Mouse (Mus musculus) testis, postnatal 14 days (tissue): ENCODE measurements around the gene Wdr4.
"Not testable (repeated sequence)": the region's sequence is repeated elsewhere in the genome, so short reads cannot be mapped to it uniquely, and the experiment has no call there.

Source experiments
- DNase-seq: peaks from one replicate; pipeline ENCODE4 v3.0.0; 2021; ENCODE audit warnings: low spot score

The Wdr4 gene

DNA sequence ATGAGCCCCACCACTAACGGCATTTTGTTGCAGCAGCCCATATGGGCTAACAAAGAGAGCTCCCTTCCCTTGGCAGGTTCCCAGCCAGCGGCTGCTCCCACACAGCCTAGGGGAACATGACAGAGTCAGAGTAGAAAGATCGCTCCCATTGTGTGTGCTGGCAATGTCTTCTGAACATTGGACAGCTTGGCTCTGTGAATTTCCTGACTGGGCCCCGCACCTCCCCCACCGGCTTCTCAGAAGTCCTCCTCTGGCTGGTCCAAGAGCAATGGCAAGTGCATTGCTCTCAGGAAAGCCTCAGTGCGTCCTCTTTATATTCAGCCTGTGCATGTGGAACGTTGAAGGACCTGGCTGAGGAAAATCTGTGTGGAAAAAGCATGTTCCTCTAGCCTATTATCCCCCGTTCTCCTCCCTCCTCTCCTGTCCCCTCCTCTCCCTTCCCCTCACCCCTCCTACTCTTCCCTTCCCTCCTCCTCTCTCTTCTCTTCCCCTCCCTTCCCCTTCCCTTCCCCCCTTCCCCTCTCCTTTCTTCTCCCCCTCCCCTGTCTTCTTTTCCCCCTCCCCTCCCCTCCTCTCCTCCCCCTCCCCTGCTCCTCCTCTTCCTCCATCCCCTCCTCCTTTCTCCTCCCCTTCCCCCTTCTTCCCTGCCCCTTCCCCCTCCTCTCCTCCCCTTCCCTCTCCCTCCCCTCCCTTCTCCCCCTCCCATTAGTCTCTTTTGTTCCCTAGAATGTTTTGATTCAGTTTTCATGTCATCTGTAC, 16.3 kb upstream of the Wdr4 start:
- DNase-seq: peak; percentile 57

DNA sequence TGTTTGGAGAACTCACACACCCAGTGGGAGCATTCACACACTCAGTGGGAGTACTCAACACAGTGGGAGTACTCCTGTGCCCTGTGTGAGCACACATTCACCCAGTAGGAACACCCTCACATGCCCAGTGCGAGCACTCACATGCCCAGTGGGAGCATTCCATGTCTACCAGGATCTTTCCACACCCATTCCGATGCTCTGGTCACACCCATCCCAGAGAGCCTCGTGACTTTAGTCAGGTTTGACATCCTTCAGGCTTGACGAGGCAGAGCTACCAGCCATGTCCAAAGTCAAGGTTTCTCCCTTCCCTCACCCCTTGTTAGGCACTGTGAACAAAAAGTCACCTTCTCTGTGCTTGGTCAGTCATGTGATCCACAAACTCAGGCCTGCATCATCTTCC, 15.6 kb upstream of the Wdr4 start:
- no peak for DNase-seq

DNA sequence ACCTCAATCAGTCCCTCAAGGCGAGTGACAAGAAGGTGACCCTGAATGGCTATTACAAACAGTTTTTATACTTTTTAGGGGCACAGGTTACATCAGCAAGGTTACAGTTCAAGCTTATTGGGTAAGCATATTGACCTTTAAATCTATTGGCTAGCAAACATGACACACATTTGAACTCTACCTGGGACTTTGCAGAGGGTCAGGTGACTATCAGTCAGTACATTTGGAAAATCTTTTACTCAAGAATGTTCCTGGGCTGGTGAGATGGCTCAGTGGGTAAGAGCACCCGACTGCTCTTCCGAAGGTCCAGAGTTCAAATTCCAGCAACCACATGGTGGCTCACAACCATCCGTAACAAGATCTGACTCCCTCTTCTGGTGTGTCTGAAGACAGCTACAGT, 12.6 kb upstream of the Wdr4 start:
- DNase-seq: not testable (repeated sequence)

DNA sequence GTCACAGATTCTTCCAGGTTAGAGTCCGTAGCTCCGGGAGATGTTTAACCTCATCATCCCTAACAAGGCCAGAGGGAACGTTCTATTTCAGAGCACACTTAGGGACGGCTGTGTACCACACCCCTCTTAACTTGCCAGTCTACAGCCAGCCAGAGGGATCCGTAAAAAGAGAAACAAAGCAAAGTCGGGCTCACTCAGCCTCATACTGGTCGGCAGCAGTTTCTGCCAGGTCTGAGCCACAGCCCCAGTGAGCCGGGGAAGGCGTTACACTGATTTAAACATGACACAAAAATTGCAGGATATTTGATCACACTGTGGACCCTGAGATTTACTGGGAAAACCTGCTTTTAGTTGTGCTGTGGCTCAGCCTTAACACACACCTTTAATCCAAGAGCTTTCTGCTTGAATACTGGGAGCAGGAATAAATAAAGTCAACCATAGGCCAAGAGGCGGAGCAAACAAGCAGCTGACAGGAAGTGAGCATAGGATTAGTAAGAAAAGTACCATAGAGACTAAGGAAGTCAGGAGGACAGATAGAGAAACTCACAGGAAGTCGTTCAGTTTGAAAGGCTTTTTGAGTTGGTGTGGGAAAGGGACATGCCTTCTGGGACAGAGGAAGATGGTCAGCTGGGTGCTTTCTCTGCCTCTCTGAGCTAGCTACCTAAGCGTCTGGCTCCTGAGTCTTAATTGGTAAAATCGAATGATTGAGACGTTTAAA, 11.8 kb upstream of the Wdr4 start:
- DNase-seq: no peak

DNA sequence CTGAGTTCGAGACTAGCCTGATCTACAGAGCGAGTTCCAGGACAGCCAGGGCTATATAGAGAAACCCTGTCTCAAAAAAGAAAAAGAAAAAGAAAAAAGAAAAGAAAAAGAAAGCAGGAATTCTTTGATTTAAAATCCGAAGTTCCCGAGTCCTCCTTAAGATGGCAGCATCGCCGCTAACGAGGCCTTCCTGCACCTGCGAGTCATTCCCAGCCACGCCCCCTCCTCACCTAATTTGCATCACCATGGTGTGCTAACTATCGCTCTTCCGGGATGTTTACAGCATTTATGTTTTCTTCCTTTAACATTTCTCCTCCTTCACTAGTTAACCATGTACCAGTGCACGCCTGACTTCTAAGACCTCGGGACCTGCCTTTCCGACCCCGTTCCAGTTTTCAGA, 9.5 kb upstream of the Wdr4 start:
- no peak for DNase-seq

DNA sequence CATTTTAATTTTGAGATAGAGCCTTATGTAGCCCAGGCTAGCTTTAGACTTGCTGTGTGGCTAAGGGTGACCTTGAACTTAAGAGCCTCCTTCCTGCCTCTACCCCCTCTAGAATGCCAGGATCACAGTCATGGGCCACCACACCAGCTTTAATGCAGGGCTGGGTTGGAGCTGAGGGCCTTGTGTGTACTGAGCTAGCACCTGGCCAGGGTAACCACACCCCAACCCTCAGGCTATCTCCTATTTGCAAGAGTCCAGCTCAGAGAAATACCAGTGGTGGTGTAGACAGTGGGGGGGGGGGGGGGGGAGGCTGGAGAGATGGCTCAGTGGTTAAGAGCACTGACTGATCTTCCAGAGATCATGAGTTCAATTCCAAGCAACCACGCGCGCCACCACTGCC, 6.0 kb upstream of the Wdr4 start:
- no peak for DNase-seq

DNA sequence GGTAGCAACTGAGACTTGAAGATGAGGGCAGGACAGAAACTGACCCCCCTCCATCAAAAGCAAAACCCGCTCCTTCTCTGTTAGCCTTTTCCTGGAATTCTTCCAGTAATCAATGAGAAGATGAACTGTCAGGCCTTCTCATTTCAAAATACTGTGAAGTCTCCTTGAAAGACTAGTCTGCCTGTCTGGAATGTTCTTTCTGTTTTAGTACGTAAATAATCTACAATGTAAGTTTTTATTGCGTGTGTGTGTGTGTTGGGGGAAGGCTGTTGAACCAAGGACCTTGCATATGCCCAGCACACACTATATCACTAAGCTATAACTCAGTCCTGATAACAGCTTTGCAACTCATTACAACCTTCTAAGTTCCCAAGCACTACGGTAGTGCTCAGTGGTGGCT, 5.3 kb upstream of the Wdr4 start:
- DNase-seq: no peak

DNA sequence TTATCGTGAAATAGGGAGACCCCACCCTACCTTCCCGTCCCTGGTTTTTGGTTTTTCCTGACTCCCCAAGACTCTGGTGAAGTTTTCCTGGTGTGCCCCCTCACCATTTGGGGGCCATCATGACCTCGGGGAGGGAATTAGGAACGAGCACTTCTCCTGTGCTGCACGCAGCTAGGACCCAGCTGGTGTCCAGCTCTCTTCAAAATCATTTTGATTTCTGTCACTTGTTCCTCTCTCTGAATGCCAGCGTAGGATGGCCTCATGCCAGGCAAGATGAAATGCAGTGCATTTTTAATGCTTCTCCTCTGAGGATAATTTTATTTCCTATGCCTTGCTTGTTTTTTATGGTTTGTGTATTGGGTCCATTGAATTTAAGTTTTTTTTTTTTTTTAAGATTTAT, 2.2 kb upstream of the Wdr4 start:
- DNase-seq: no peak

DNA sequence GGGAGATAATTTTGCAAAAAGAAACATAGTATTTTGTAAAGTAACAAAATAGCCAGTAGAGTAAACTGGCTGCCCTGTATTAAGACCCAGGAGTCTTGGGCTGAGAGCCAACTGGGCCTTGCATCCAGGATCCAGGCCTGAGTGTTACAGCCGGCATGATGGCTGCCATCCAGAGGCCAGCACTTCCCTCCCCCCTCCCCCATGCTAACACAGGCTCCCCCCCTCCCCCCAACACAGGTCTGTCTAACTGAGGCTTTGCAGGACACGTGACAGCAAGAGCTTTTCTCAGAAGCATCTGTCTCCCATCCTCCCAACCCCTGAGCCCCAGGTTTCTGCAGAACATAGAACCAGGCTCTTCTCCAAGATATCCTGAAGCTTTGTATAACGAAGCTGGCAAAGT, 1.1 kb upstream of the Wdr4 start:
- DNase-seq: peak; percentile 80

DNA sequence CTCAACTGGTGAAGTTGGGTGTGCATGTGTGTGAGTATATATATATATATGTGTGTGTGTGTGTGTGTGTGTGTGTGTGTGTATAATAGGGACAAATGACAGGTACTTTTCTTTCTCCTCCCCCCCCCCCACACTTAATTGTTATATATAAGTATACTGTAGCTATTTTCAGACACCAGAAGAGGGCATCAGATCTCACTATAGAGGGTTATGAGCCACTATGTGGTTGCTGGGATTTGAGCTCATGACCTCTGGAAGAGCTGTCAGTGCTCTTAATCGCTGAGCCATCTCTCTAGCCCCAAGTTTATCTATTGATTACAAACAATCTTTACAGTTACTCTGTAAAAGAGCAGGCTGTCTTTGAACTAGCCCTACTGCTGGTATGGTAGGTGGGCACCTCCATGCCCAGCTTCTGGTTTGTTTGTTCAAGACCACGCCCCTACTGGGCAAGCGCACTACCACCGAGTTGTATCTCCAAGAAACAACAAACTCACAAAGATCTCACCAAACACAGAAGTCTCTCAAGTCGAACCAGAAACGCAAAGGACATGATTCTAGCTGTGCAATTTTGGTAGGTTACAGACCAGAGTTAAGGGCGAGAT, 335 bp downstream of the Wdr4 start:
- no peak for DNase-seq

DNA sequence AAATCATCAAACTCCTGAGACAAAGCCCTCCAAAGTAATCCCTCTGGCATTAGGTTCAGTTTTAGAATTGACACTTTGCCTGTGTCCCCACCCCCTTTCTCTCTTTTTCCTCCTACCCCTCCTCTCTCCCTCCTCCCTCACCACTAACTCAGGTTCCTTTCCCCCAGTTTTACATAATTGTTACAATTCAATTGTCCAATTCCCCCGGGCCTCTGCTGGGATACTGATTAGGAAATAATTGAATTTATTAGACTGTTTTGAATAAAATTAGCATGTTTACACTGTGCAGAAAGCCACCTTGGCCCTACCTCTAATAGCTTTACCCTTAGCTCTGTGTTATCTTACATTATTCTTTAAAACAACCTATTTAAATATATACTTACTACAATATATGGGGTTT, 5.1 kb downstream of the Wdr4 start:
- DNase-seq: no peak

DNA sequence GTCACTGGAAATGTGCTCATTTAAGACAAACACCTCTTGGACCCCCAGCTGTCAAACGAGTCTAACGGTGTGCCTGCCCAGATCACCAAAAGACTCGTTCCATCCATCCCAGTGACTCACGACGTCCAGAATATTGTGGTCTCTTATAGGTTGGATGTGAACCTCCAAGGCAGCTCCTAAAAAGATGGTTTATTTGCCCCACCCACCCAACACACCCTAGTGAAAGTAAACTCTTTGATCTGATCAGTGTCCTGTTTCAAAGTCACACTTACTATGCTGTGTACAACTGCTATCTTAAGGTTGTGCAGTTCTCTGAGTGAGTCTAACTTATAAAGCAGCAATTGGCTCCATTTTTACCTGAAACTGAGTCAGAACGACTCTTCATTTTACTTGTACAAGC, 7.2 kb downstream of the Wdr4 start:
- DNase-seq: no peak

DNA sequence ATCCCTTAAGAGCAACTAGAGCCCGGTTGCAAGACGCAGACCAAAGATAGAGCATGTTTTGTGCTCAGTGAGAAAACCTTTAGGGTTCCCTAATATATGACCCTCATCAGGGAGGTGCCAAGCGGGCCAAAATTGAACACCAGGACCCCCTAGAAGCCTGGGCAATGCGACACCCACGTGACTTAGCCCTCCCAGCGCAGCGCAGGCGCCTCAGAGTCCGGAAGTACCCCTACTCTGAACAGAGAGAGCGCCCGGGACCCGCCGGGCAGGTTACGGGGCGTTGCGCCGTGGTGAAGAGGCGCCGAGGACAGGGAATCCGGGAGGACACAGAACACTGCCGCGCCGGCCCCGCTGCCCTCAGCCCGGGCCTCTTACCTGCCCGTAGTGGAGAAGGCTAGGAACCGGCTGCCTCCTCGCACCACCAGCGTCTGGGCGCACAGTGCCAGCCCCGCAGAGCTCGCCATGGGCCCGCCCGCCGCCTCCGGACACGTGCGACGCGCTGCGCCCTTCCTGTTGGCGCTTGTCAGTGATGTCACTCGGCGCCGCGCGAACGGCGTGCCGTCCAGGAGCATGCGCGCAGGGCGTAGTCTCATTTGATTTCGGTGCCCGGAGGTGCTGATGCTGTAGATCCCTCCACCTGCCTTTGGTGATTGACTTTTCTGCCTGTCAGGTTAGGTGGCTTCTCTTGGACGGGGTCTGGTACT, 7.8 kb downstream of the Wdr4 start:
- peak; percentile 88 for DNase-seq

DNA sequence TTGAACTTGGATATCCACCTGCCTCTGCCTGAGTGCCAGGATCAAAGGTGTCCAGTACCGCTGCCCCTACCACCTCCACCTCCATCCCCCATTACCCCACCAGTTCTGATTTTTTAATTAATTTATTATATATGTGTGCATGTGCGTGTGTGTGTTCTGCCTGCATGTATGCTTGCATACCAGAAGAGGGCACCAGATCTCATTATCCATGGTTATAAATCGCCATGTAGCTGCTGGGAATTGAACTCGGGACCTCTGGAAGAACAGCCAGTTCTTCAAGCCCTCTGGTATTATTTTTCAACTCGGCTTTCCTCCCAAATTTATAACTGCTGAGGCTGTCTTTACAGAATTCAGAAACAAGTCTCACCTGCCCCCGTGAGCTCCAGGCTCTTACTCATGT, 8.8 kb downstream of the Wdr4 start:
- no peak for DNase-seq

DNA sequence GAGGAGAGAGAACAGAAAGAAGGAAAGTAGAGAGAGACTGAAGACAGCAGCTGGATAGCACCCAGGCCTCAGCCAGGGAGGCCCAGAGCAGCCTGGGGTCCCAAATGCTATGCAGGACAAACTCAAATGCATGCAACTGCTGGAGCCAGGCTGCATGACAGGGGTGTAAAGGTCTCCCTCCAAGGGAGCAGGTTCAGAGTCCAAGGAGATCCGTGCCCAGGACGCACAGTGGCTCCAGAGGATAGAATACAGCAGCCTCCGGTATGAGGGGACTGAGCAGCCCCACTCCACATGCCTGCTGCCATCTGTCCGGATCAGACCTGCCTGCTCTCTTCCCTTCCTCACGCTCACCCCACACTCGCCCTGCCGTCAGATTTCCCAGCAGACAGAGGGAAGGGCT, 13.5 kb downstream of the Wdr4 start:
- no peak for DNase-seq

DNA sequence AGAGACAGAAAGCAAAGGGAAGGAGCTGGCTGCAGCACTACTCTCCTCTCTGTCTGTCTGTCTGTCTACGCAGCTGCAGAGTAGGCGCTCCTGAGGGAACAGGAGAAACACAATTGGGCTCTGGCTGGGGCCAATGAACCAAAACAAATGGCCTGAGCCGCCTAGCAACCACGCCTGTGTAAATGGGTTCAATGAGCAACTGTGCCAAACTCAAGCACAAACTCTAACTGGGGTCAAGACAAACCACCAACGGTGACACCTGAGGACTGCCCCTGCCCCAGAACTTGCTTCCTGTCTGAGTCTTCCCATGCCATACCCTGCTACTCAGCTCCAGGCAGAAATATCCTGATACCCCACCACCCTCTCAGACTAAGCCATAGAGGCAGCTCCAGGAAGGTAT, 14.8 kb downstream of the Wdr4 start:
- no peak for DNase-seq

DNA sequence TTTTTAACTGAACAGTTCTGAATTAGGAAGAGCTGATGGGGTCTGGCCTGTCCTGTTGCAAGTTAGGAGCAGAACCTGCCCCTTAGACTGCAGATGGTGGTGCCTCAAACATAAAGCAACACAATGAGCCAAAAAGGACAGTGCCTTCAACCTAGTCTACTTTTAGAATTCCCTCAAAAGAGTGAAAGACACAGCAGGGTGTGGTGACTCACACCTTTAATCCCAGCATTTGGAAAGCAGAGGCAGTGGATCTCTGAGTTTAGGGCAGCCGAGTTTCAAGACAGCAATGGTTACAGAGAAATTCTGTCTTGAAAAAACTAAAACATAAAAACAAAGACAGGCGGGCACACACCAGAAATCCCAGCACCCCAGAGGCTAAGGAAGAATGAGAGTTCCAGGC, 15.8 kb downstream of the Wdr4 start:
- no peak for DNase-seq

DNA sequence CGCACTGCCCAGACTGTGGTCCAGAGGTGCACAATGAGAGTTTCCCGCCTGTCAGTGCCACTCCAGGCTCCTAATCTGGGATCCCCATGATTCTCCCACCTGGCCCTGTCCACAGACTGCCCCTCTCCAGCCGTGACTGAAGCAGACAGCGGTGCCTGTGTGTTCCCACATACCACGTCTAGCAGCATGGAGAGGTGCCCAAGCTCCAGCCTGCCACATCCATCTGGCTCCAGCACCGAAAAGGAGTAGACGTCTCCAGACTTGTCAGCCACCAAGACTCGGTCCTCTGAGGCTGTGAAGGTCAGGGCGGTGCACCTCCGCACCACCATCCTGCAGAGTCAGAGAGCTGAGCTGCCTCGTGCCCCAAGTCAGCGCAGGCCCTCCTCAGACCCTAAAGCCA, 16.4 kb downstream of the Wdr4 start:
- no peak for DNase-seq

DNA sequence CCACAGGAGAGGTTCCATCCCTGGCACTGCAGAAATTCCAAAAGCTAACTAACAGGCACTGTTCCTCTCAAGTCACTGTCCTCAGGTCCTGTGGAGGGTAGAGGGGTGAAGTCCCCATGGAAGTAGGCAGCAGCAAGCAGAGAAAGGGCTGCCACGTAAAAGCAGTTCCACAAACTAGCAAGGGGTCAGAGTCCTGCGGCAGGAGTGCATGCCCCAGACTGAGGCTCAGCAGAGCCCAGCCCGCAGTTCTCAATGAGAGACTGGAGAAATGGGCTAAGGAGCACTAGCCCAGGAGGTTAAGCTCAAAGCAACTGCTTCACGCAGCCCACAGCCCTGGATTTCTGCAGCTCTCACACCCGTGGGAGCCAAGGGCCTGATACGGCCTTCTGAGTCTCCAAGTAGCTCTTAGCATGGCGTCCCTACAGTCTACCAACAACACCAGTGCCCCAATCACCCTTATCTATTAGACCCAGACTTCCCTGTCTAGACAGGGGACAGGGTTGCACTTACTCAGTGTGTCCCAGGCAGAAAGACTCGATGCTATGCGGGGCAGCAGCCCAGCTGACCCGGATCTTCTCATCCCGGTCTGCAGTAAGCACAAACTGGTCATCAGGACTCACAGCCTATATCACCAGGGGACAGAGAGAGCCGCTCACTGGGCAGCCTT, 17.4 kb downstream of the Wdr4 start:
- DNase-seq: no peak

DNA sequence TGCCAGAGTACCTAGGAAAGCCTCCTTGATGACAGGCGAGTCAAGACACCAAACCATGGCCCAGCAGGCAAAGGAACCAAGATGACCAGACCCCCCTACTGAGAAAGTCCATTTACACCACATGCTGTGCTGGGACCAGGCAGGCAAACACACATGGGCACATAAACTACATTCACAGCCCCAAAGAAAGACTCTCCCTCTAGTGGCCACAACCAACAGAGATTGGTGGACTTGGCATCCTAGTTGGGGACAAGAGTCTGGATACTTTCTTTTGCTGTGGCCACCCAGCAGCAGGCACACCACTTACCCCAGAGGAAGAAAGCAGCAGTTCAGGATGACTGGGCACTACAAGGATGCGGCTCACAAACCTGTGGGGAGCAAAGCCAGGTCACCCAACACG, 18.9 kb downstream of the Wdr4 start:
- DNase-seq: no peak

DNA sequence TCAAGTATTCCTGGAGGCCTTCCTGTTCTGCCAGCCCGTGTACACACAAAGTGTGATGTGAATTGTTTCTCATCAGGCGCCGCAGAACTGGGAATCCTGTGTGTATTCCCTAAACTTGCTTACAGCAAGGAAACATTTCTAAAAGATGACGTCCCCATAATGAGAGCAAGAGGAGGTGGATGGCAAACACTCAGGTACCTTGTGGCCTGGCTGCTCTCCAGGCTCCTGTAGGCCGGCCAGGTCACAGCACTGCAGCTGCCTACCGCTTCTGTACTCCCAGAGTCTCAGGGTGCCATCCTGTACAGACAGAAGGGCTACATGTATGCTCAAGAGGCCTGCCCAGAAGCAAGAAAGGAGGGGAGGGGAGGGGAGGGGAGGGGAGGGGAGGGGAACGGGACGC, 19.4 kb downstream of the Wdr4 start:
- no peak for DNase-seq

DNA sequence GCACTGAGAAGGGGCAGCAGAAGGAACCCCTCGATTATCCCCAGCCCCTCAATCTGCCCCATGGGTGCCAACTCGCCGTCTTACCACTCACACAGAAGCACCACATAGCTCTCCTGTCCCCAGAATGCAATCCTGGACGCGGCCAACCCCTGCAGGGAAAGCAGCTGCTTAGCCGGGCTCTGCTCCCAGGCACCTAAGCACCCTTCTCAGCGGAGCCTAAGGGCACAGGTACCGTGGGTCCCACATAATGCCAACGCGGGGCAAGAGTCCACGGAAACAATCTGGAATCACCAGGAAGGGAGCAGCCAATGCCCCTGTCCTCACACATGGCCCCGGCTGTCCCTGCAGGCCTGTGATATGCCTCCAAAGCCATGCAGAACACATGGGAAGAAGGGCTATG, 20.1 kb downstream of the Wdr4 start:
- no peak for DNase-seq
